Comparison of ENCODE assay signal across 29 mouse cellular contexts in genomic region chr11:90241874-90242273, GRCm38 (mm10). TPM values are rescaled to one million over a fixed set of nuclear protein-coding genes. Genes with fewer than 3 reads are reported as not detected.
A peak's percentile ranks its signal among the peaks of the same experiment; 100 is the strongest.
DNase-seq lines count a peak whose midpoint lies in the region; ATAC-seq and TF ChIP-seq lines count a peak whose summit lies in the region.
"Had no signal": no experiment of that assay in that cellular context is flagged by ENCODE, and none has a peak within 500 bp of the region (broad histone marks: within the 10 kb centered on the region; RNA-seq: fewer than 3 reads in every experiment).

No protein-coding gene starts in this region.

- TF ChIP-seq POLR2A in thymus, adult 2 months (IDR thresholded peaks at IDR 0.05; ENCODE audit: control insufficient read depth, extremely low read depth, insufficient read depth, low read length, poor library complexity), result no peak

- H3K4me1 ChIP-seq in thymus, adult 2 months (replicated peaks; ENCODE audit: control insufficient read depth, insufficient read depth, low read length), result peaks cover 7% of the 10 kb centered on the region
- H3K4me1 ChIP-seq: limb, embryonic 10.5 days; limb, embryonic 15.5 days; stomach, embryonic 15.5 days had no signal

- H3K27ac ChIP-seq in thymus, adult 2 months (ENCODE audit: control insufficient read depth, insufficient read depth, low read length), result no peak overlapping the region
- H3K27ac ChIP-seq: embryonic facial prominence, embryonic 13.5 days; hindbrain, embryonic 14.5 days; limb, embryonic 10.5 days; limb, embryonic 15.5 days; liver, embryonic 14.5 days; midbrain, embryonic 13.5 days; stomach, embryonic 15.5 days had no signal

- no peaks in the 10 kb centered on the region for H3K36me3 ChIP-seq in thymus, adult 2 months (ENCODE audit: control insufficient read depth, insufficient read depth, low read length)
- H3K36me3 ChIP-seq: embryonic facial prominence, embryonic 13.5 days; heart, embryonic 12.5 days; limb, embryonic 10.5 days; limb, embryonic 15.5 days; midbrain, embryonic 13.5 days; stomach, embryonic 15.5 days had no signal

- DNase-seq in heart, adult 11 months, result peak; percentile 39
- no peak for DNase-seq in heart, adult 8-10 months (ENCODE audit: low spot score)
- no peak for DNase-seq in thymus, adult 2 months
- no peak for DNase-seq in cerebellum, adult 9-11 months
- no peak for DNase-seq in frontal cortex, postnatal 14 days (ENCODE audit: low spot score in 2 of 2)
- DNase-seq: adrenal gland, adult 2 months; adrenal gland, postnatal 36 days; cerebellum, adult 11 months; cerebellum, adult 9-10 months; gastrocnemius, postnatal 14 days; heart, adult 18-20 months; heart, postnatal 4 days; kidney, adult 18-20 months; kidney, postnatal 36 days; lung, embryonic 14.5 days; right cerebral cortex, postnatal 25 days; thymus, postnatal 14 days had no signal

- peak; percentile 43; the same call in 1 of the 2 replicates for ATAC-seq in common myeloid progenitor, adult 5-6 weeks (replicated peaks; ENCODE audit: low read depth, poor library complexity, severe bottlenecking)
- ATAC-seq in megakaryocyte, adult 5-6 weeks (ENCODE audit: poor library complexity, severe bottlenecking), result peak; percentile 25; the same call in 1 of the 2 replicates
- ATAC-seq: forebrain, embryonic 16.5 days; midbrain, embryonic 13.5 days had no signal

- WGBS in thymus, adult 2 months, result 81% methylated on average over 2 of the region's 2 CpGs

- H3K27me3 ChIP-seq in thymus, adult 2 months (ENCODE audit: control insufficient read depth, insufficient read depth, low read length), result no peaks in the 10 kb centered on the region
- H3K27me3 ChIP-seq: embryonic facial prominence, embryonic 13.5 days; heart, embryonic 12.5 days; limb, embryonic 15.5 days; midbrain, embryonic 13.5 days; stomach, embryonic 15.5 days had no signal

- no peak for TF ChIP-seq CTCF in thymus, adult 2 months (IDR thresholded peaks at IDR 0.05; ENCODE audit: borderline replicate concordance, control insufficient read depth, extremely low read depth, insufficient read depth, low read length, poor library complexity)

- no peak overlapping the region for H3K4me3 ChIP-seq in thymus, adult 2 months (ENCODE audit: control insufficient read depth, insufficient read depth, low read length)
- H3K4me3 ChIP-seq: embryonic facial prominence, embryonic 13.5 days; erythroblast, embryonic 14.5 days; heart, embryonic 12.5 days; limb, embryonic 10.5 days; limb, embryonic 15.5 days; midbrain, embryonic 13.5 days; stomach, embryonic 15.5 days had no signal

RNA-seq across cellular contexts. Expression of gene Mmd, which starts 7.4 kb away (rescaled TPM):
- 10 to 100 TPM; 23.7 to 34.1 (median 28.2) TPM for total RNA-seq in heart, adult 8-10 months (2022)
- 16.2 and 18.1 TPM in 2 replicates for total RNA-seq in common myeloid progenitor, adult 5-6 weeks (2017)
- 13.9 and 14.5 TPM in 2 replicates for total RNA-seq in megakaryocyte, adult 5-6 weeks (2015)
- total RNA-seq in megakaryocyte, adult 5-6 weeks (2017), result 10.7 and 11.1 TPM in 2 replicates
- 32.7 and 42.3 TPM in 2 replicates for polyA plus RNA-seq in thymus, adult 2 months (2012; rRNA removed)

RNA-seq across cellular contexts. Expression of gene Gm45716, which starts 54.4 kb away (rescaled TPM):
- total RNA-seq in heart, adult 8-10 months (2022), result 1 to 10 TPM; 5.7 to 7.4 (median 7.1) TPM
- 4.3 and 11.0 TPM in 2 replicates for total RNA-seq in common myeloid progenitor, adult 5-6 weeks (2017)
- total RNA-seq in megakaryocyte, adult 5-6 weeks (2015), result 4.5 and 4.8 TPM in 2 replicates
- total RNA-seq in megakaryocyte, adult 5-6 weeks (2017), result 5.6 and 6.9 TPM in 2 replicates
- polyA plus RNA-seq in thymus, adult 2 months (2012; rRNA removed), result 2.1 and 2.9 TPM in 2 replicates
